Mouse (Mus musculus): ENCODE results near the gene Pitpnm1.

Gene Pitpnm1

DNA sequence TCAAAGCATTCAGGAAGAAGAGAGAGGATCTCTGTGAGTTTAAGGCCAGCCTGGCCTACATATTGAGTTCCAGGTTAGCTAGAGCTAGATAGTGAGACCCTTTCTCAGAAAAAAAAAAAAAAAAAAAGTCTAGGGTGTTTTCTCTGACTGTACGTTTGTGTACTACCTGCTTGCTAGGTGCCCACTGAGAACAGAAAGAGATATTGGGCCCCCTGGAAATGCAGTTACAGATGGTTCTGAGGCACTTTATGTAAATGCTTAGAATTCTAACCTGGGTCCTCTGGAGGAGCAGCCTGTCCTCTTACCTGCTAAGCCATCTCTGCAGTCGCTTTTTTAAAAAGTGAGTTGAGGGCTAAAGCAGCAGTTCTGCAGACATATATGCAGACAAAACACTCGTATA, 4.0 kb upstream of the Pitpnm1 start:
- DNase-seq (ENCODE audit: low spot score): no peak

DNA sequence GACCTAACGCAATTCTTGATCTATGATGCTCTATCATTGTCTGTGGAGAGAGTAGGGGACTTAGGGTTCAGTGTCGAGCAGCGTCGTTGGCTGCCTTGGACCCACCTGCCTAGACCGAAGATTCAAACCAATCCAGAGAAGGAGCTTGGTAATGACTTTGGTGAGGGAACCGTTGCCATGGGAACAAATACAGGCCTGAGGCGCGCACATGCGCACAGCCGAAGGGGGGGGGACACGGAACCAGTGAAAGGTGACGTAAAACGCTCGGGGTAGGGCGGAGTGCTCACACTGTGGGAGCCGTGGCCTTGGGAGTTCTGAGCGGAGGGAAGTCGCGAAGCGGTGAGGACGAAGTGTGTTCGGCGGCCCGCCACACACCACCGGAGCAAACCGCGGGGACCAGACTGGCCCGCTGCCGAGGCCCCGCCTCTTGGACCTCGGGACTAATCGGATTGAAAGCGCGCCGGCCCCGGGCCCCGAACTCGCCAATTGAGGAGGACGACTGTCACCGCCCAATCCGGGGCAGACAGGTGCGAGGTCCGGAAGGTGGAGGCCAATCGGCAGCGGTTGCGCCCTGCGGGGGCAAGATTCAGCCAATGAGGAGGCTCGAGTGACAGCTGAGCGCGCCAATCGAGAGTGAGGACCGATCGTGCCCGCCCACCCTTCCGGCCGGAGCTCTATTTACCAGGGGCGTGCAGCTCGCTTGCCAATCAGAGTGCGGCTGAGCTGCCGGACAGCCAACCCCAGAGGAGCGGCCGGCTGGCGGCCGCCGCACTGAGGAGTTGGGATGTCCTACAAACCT, 3.0 kb upstream of the Pitpnm1 start, which contains the start of gene Cdk2ap2:
Gene Cdk2ap2 (plus strand): TSS at position 541 of the 799 bp plus-strand sequence.
- peak; percentile 100 for DNase-seq (ENCODE audit: low spot score)

DNA sequence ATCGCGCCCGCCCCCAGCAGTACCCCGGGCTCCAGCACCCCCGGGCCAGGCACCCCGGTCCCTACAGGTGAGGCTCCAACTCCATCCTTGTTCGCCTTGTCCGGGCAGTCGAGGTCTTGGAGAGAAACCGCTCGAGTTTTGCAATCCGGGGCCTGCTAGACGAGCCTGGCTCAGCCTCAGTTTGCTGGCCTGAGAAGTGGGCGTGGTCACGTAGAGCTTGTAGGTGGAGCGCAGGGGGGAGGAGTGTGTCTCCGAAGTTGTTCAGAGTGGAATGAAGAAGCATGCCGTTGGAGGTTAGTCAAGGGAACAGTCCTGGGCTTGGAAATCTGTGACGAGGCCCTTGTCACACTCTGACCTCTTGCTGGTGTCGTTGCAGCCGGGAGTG, 2.4 kb upstream of the Pitpnm1 start:
- no peak for DNase-seq (ENCODE audit: low spot score)

DNA sequence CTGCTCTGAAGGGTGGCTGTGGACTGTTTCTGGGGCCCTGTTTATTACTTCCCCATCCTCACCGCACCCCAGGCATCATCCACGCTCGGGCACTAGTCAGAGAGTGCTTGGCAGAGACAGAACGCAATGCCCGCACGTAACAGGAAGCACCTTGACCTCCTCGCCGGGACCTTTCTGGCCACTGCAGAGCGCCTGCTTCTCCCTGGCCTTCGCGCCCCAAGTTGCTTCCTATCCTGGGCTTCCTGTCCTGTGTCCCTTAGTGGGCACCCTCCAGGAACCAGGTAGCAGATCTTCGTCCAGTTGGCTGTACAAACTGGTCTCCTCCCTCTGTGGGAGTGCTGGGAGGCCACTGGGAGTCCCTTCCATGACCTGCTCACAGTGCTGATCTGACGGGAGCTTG, 1.4 kb upstream of the Pitpnm1 start:
- DNase-seq (ENCODE audit: low spot score): no peak

DNA sequence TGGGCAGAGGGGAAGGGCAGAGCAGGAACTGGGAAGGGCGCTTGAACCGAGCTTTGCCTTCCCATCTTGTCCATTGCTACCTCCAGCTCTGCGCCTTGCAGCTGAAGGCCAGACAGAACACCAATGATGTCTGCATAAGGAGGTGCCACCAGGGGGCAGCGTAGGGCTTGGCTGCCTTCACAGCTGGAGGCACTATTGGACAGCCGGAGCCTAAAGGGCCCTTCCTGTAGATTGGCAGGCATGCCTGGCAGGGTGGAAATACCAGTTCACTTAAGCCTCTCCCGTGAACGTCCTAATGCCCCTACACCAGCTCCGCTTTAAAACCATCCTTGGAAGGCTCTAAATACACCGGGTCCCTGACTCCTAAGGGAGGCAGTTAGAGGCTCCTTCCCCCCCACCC, 742 bp upstream of the Pitpnm1 start:
- peak; percentile 87 for DNase-seq (ENCODE audit: low spot score)

DNA sequence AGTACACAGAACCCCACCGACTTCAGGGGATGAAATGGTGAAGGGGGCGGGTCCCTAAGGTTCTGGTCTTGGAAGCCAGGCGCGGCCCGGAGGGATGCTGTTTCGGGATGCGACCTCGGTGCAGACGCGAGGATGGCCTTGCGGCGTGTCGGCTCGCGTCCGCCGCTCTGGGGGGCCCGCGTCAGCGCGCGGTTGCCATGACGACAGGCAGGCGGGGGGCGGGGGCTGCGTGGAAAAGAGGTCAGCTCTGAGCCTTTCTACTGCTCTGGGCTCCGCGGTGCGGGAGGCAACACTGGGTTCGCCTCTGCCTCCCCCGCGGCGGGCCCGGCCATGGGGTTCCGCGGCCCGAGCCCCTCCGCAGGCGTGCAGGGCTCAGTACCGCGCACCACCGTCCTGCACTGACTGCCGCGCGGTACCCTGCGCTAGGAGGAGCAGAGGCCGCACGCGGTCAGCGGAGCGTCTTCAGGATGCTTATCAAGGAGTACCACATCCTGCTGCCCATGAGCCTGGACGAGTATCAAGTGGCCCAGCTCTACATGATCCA, 992 bp downstream of the Pitpnm1 start:
- peak; percentile 36 for DNase-seq (ENCODE audit: low spot score)

DNA sequence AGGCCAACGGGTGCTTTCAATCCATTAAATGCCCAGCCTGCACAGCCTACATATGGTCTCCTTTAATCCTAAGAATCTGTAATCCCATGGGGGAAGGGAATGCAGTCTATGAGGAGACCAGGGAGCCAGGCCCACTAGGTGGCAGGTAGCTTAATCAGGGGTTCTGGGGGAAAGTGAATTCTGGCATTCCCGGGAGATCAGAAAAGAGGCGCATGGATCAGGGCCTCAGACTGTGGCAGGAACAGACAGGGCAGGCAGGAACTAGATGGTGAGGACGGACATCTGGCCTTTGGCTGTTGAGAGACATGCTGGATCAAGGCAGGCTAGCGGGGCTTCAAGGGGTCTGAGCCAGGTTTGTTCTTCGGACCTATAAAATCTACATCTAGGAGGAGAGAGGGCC, 1.7 kb downstream of the Pitpnm1 start:
- DNase-seq (ENCODE audit: low spot score): no peak

DNA sequence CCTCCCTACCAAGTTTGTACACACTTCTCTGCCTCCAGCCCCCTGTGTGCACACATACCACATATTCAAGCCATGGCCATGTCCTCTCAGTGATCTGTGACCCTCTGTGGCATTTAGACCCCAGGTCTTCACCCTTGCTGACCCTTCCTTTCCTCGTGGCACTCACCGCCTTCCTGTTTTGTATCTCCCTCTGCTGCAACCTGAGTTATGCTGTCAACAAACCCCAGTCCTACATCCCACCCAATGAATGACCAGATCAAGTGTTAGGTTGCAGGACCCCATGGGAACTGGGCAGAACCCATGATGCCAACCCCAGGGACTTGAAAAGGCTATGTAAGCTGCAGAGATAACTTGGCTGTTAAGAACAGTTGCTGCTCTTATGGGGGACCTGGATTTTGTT, 2.3 kb downstream of the Pitpnm1 start:
- no peak for DNase-seq (ENCODE audit: low spot score)

DNA sequence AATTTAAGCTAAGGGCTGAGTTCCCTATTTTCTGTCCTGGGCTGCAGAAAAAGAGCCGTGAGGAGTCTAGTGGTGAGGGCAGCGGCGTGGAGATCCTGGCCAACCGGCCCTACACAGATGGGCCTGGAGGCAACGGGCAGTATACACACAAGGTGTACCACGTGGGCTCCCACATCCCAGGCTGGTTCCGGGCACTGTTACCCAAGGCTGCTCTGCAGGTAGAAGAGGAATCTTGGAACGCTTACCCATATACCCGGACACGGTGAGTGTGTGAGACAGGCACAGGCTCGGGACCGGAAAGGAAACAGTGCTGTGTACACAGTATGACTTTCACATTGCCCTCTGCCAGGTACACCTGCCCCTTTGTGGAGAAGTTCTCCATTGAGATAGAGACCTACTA, 2.8 kb downstream of the Pitpnm1 start:
- DNase-seq (ENCODE audit: low spot score): no peak

DNA sequence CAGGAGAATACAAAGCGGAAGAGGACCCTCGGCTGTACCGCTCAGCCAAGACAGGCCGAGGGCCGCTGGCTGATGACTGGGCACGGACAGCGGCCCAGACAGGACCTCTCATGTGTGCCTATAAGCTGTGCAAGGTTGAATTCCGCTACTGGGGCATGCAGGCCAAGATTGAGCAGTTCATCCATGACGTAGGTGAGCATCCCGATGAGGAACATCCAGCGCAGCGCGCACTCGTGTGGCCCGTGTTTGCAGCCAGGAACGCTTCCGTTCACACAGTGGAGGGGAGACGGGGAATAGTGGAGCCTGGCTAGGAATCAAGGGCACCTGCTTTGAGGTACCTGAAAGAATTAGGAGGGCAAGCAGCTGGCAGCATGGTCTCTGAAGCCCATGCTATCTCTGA, 3.5 kb downstream of the Pitpnm1 start:
- no peak for DNase-seq (ENCODE audit: low spot score)

DNA sequence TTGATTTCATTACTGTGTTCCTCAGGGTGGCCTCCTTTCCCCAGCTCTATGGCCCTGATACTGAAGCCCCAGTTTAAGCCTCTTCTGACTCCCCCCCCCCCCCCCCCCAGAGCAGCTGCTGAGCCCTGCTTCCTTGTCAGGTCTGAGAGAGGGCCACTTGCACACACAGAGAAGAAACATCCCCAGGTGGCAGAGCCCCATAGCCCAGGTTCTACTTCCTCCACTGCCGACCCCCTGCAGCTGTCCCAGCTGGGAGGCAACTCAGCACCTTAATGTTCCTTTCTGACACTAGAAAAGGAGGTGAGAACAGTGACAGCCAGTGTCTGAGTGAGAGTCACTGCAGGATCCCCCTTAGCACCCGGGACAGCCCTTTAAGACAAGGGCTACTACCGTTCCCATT, 4.0 kb downstream of the Pitpnm1 start:
- no peak for DNase-seq (ENCODE audit: low spot score)

DNA sequence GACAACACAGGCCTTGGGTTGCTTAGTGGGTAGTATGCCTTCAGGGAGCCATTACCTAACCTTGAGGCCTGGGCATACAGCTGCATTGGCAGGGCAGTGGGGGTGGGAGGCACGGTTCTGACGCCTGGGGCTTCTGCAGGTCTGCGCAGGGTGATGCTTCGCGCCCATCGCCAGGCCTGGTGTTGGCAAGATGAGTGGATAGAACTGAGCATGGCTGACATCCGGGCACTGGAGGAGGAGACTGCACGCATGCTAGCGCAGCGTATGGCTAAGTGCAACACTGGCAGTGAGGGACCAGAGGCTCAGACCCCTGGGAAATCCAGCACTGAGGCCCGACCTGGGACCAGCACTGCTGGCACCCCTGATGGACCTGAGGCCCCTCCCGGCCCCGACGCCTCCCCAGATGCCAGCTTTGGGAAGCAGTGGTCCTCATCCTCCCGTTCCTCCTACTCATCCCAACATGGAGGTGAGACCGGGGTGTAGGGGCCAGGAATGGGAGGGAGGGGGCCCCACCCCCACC, 4.9 kb downstream of the Pitpnm1 start:
- DNase-seq (ENCODE audit: low spot score): no peak

DNA sequence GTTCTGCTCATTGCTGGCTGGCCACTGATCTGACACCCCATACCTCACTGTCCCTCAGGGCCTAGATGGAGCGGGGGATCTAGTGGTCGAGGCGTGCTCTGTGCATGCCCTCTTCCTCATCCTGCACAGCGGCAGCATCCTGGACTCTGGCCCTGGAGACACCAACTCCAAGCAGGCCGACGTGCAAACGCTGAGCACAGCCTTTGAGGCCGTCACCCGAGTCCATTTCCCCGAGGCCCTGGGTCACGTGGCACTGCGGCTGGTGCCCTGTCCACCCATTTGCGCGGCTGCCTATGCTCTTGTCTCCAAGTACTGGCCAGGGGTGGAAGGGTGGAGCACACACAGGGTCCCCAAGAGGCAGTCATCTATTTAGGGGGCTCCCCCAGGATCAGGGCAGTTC, 6.9 kb downstream of the Pitpnm1 start:
- DNase-seq (ENCODE audit: low spot score): no peak

DNA sequence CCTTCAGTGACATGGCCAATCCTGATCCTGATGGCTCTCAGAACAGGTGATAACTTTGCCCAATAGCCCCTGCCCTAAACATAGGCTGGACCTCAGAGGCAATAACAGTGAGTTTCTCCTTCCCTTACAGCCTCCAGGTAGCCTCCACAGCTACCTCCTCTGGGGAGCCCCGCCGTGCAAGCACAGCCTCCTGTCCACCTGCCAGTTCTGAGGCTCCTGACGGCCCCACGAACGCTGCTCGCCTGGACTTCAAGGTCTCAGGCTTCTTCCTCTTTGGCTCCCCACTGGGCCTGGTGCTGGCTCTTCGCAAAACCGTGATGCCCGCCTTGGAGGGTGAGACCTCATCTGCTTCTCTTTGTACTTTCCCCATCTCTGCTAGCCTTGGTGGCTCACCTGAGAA, 8.7 kb downstream of the Pitpnm1 start:
- no peak for DNase-seq (ENCODE audit: low spot score)

DNA sequence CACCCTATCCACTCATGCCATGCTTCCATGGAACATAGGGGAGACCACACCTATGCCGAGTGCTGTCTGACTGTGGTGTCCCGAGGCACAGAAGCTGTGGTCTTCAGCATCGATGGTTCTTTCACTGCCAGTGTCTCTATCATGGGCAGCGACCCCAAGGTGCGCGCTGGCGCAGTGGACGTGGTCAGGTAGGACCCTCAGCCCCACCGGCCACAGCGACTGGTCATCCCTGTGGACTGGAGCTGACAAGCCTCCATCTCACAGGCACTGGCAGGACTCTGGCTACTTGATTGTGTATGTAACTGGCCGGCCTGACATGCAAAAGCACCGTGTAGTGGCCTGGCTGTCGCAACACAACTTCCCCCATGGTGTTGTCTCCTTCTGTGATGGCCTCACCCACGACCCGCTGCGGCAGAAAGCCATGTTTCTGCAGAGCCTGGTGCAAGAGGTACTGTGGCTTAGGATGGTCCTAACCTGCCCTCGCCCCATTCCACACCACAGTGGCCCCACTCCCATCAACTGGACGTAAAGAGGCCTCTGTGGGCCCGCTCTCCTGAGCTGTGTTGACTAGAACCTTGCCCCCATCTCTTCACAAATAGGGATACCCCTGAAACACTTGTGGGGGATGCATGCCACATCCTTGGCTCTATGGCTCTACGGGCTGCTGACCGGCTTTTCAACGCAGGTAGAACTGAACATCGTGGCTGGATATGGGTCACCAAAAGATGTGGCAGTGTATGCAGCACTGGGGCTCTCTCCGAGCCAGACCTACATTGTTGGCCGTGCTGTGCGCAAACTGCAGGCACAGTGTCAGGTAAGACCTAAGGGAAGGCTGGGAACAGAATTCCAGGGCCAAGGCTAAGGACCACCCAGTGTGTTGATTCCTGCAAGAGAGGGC, 12.5 kb downstream of the Pitpnm1 start:
- DNase-seq (ENCODE audit: low spot score): no peak

DNA sequence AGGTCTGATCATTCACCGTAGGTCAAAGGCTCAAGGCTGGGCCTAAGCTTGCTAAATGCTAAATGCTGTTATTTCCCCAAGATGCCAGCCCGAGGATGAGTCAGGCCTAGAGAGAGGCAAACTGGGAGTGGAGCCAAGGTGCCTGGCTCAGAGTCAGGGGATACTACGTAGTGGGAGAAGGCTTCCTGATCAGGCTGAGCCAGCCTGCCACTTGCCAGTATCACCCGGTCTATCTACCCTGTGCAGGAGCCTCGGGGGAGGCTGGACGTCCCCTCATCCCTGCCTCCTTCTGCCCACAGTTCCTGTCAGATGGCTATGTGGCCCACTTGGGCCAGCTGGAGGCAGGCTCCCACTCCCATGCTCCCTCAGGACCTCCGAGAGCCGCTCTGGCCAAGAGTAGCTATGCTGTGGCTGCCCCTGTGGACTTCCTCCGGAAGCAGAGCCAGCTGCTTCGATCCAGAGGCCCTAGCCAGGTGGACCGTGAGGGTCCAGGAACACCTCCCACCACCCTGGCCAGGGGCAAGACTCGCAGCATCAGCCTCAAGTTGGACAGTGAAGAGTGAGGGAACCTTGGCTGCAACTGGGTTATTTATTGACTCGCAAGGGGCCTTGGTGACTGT, 13.5 kb downstream of the Pitpnm1 start:
- DNase-seq (ENCODE audit: low spot score): peak; percentile 79

DNA sequence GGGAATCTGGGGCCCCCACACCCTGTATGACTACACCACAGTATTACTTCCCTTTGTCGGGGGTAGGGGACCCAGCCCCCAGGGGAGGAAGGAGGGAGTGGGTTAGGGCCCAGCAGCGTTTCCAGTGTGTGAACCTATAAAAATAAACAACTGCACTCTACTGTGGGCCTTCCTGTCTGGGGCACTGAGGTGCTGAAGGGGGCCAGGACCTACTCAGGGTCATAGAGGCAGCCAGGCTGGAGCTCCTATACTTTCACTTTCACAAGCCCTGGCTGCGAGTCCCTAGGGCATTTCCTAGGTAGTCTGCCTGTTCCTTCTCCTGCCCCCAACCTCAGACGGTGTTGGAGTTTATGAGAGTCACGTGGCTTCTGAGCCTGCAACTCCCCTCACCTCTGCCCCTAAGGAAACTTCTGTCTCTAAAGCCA, 14.0 kb downstream of the Pitpnm1 start:
- no peak for DNase-seq (ENCODE audit: low spot score)

DNA sequence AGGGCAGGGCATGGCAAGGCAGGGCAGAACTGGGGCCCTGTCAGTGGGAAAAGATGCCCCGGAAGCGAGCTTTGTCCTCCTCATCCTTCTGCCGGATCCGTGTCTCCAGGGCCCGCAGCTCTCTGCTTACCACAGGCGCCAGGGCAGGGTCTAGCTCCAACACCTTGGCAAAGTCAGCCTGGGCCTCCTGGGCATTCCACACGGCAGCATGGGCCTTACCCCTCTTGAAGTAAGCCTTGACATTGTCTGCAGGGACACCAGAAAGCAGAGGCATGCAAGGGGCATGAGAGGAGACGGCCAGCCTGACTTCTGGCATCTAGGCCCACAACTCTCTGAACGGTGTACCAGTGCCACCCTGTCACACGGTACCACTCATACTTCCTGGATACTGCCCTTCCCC, 14.8 kb downstream of the Pitpnm1 start:
- no peak for DNase-seq (ENCODE audit: low spot score)

DNA sequence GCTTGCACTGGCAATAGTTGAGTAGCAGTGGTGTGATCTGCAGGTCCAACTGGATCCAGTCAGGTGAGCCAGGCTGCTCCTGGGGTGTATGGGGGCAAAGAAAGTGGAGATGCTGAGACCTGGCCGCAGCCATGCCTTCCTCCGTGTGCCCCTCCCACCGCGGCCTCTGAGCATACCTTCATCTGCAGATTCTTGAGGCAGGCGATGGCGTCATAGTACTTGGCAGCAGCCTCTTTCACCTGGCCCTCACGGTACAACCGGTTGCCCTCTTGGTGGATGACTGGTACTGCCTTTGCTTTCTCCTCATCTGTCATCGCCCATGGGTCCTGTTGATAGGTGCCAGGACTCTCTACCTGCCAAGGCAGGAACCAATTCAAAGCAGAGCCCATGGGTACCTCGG, 15.3 kb downstream of the Pitpnm1 start:
- no peak for DNase-seq (ENCODE audit: low spot score)

DNA sequence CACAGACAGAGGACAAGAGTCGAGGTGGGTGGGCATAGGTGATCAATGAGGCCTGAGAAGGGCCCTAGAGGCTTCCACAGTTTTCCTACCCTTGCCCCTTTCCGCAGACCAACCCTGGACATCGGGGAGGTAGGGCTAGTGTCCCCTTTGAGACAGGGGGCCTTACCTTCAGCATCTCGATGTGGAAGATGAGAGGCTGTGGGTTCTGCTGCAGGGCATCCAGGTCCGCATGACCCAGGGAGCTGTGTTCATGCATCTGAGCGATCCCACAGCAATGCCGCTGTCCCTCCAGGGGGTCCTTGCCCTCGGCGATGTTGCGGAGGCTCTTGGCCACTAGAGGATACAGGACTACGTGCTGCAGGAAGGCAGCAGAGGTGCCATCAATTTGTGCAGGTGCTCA, 16.0 kb downstream of the Pitpnm1 start:
- no peak for DNase-seq (ENCODE audit: low spot score)

DNA sequence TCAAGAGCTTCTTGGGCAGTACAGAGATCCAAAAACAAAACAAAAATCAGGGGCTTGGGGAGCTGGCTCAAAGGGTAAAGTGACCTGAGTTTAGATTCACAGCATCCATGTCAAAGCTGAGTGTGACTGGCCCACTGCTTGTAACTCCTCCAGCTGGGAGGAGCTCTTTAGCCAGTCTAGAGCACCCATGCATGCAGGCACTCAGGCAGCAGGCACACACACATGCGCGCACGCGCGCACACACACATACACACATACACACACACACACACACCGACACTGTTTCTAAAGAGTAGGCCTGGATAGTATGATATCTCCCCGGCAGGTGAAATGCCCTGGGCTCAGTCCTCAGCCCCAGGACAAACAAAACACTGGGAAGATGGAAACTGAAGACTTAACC, 17.2 kb downstream of the Pitpnm1 start:
- no peak for DNase-seq (ENCODE audit: low spot score)

DNA sequence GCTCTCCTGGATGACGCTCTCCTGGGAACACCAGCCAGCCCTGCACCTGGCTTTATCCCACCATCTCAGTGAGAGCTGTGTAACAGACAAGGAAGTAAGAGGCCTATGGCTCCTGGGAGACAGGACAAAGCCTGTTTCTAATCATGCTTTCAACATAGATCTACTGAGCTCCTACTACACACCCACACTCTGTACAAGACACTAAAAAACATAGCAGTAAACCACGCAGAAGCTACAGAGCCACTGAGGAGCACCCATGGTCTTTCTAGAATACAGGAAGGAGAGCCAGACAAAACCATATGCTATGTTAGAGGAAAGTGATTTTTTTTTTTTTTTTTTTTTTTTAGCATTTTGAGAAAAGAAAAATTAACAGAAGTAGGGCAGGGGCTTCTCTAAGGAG, 18.6 kb downstream of the Pitpnm1 start:
- no peak for DNase-seq (ENCODE audit: low spot score)
